Mouse (Mus musculus): Measurements from ENCODE around the gene Bnip2.

- TF ChIP-seq EP300 (IDR thresholded peaks at IDR 0.05): no peak
- no peak for TF ChIP-seq CTCF (IDR thresholded peaks at IDR 0.05)
Observed at GRCm38 (mm10) chr9:69988706-69989302, 462 bp upstream of the Bnip2 start.
